ENCODE assay signal across 21 mouse cellular contexts in genomic region chr1:123156851-123157250, GRCm38 (mm10).
A peak's percentile ranks its signal among the peaks of the same experiment; 100 is the strongest.
DNase-seq lines count a peak whose midpoint lies in the region; TF ChIP-seq lines count a peak whose summit lies in the region.
"Had no signal": no experiment of that assay in that cellular context is flagged by ENCODE, and none has a peak within 500 bp of the region (broad histone marks: within the 10 kb centered on the region; RNA-seq: fewer than 3 reads in every experiment).

No protein-coding gene starts in this region.

- DNase-seq in layer of hippocampus, adult 11-12 months (ENCODE audit: low spot score): peak; percentile 8
- no peak for DNase-seq in layer of hippocampus, postnatal 36 days
- peak; percentile 2 to 3 for DNase-seq in left cerebral cortex, postnatal 14 days (ENCODE audit: low spot score in 2 of 2)
- no peak for DNase-seq in left cerebral cortex, postnatal 36 days (ENCODE audit: low spot score in 2 of 2)
- DNase-seq in brain, embryonic 14.5 days (ENCODE audit: low read depth): peak; percentile 19
- peak; percentile 51 for DNase-seq in layer of hippocampus, adult 9-11 months
- no peak for DNase-seq in kidney, adult 8-10 months
- DNase-seq: adrenal gland, adult 2 months; adrenal gland, postnatal 36 days; B cell, adult 2 months; cerebellum, adult 8-10 months; cerebellum, postnatal 25 days; gastrocnemius, postnatal 25 days; heart, adult 11 months; kidney, adult 9 months; kidney, postnatal 10 days; liver, postnatal 0 days; lung, postnatal 36 days; spleen, adult 18-20 months; thymus, adult 2 months; thymus, postnatal 36 days had no signal

- no peak for TF ChIP-seq CTCF in brain, embryonic 14.5 days (IDR thresholded peaks at IDR 0.05; ENCODE audit: borderline replicate concordance, extremely low read depth, insufficient read depth, insufficient read length)

- intact Hi-C loops in left cerebral cortex, postnatal 14 days (cut with DNase I): no loop called here
- intact Hi-C loops in left cerebral cortex, postnatal 36 days (cut with DNase I): no loop called here

- no peak for TF ChIP-seq POLR2A in brain, embryonic 14.5 days (IDR thresholded peaks at IDR 0.05; ENCODE audit: borderline replicate concordance, extremely low read depth, insufficient read depth, insufficient read length, poor library complexity, severe bottlenecking)

Comparison
In these comparisons a context has a peak if more than half of its experiments do, and no peak if none do; other contexts are left out.
1. DNase-seq: peak in layer of hippocampus, adult 11-12 months (single experiment), left cerebral cortex, postnatal 14 days (2 of 2), brain, embryonic 14.5 days (single experiment) and layer of hippocampus, adult 9-11 months (single experiment); none in layer of hippocampus, postnatal 36 days (0 of 2), left cerebral cortex, postnatal 36 days (0 of 2) and kidney, adult 8-10 months (0 of 2).